Mouse (Mus musculus): ENCODE results near the gene Ripk4. TPM values are rescaled to one million over a fixed set of nuclear protein-coding genes. Genes with fewer than 3 reads are reported as not detected.
A peak's percentile ranks its signal among the peaks of the same experiment; 100 is the strongest.

Gene Ripk4
- polyA plus RNA-seq, 1 experiment = not detected

GRCm38 (mm10) chr16:97778353-97779025, 14.9 kb upstream of the Ripk4 start:
- TF ChIP-seq GATA1 (IDR thresholded peaks at IDR 0.05; ENCODE audit: borderline replicate concordance, low read length) (no peak), FLI1 (IDR thresholded peaks at IDR 0.05; ENCODE audit: low read length) (no peak)
- H3K4me1 ChIP-seq = peaks cover 5% of the 10 kb centered on the region
- peak overlapping the region; percentile 85 for H3K4me3 ChIP-seq (replicated peaks)
- no peaks in the 10 kb centered on the region for H3K36me3 ChIP-seq (replicated peaks; ENCODE audit: low read length)
- no peaks in the 10 kb centered on the region for H3K9me3 ChIP-seq
- H3K27me3 ChIP-seq (replicated peaks) = peaks cover 13% of the 10 kb centered on the region

GRCm38 (mm10) chr16:97766501-97766900, 2.9 kb upstream of the Ripk4 start:
- no peak for TF ChIP-seq FLI1 (IDR thresholded peaks at IDR 0.05; ENCODE audit: low read length)
- TF ChIP-seq GATA1 (IDR thresholded peaks at IDR 0.05; ENCODE audit: borderline replicate concordance, low read length) = no peak
- H3K36me3 ChIP-seq (replicated peaks; ENCODE audit: low read length) = no peaks in the 10 kb centered on the region
- H3K4me3 ChIP-seq (replicated peaks) = no peak overlapping the region
- peaks cover 77% of the 10 kb centered on the region for H3K27me3 ChIP-seq (replicated peaks)
- peaks cover 14% of the 10 kb centered on the region for H3K4me1 ChIP-seq
- no peaks in the 10 kb centered on the region; the same call in 1 of the 2 replicates for H3K9me3 ChIP-seq

- Histone ChIP-seq H3K4me3 (replicated peaks) (no peak overlapping the region), H3K9me3 (no peaks in the 10 kb centered on the region; the same call in 1 of the 2 replicates), H3K27me3 (replicated peaks) (peaks cover 85% of the 10 kb centered on the region), H3K4me1 (peaks cover 14% of the 10 kb centered on the region), H3K36me3 (replicated peaks; ENCODE audit: low read length) (no peaks in the 10 kb centered on the region)
- TF ChIP-seq GATA1 (IDR thresholded peaks at IDR 0.05; ENCODE audit: borderline replicate concordance, low read length) (no peak), FLI1 (IDR thresholded peaks at IDR 0.05; ENCODE audit: low read length) (no peak)
Measured at GRCm38 (mm10) chr16:97764626-97765025, 1.0 kb upstream of the Ripk4 start.

GRCm38 (mm10) chr16:97763990-97764340, 378 bp upstream of the Ripk4 start:
- no peak for TF ChIP-seq FLI1 (IDR thresholded peaks at IDR 0.05; ENCODE audit: low read length)
- TF ChIP-seq GATA1 (IDR thresholded peaks at IDR 0.05; ENCODE audit: borderline replicate concordance, low read length) = no peak
- peak overlapping the region; percentile 88 for H3K4me3 ChIP-seq (replicated peaks)
- no peaks in the 10 kb centered on the region for H3K36me3 ChIP-seq (replicated peaks; ENCODE audit: low read length)
- peaks cover 14% of the 10 kb centered on the region for H3K4me1 ChIP-seq
- H3K9me3 ChIP-seq = no peaks in the 10 kb centered on the region; the same call in 1 of the 2 replicates
- H3K27me3 ChIP-seq (replicated peaks) = peaks cover 85% of the 10 kb centered on the region

- H3K27me3 ChIP-seq (replicated peaks) = peaks cover 93% of the 10 kb centered on the region
- H3K4me3 ChIP-seq (replicated peaks) = no peak overlapping the region
- no peaks in the 10 kb centered on the region; the same call in 1 of the 2 replicates for H3K9me3 ChIP-seq
- H3K4me1 ChIP-seq = peaks cover 14% of the 10 kb centered on the region
- TF ChIP-seq GATA1 (IDR thresholded peaks at IDR 0.05; ENCODE audit: borderline replicate concordance, low read length) (no peak), FLI1 (IDR thresholded peaks at IDR 0.05; ENCODE audit: low read length) (no peak)
- no peaks in the 10 kb centered on the region for H3K36me3 ChIP-seq (replicated peaks; ENCODE audit: low read length)
Measured at GRCm38 (mm10) chr16:97761782-97762181, 1.8 kb downstream of the Ripk4 start.

GRCm38 (mm10) chr16:97759681-97760080, 3.9 kb downstream of the Ripk4 start:
- peaks cover 22% of the 10 kb centered on the region for H3K4me1 ChIP-seq
- peaks cover 83% of the 10 kb centered on the region for H3K27me3 ChIP-seq (replicated peaks)
- no peaks in the 10 kb centered on the region; the same call in 1 of the 2 replicates for H3K9me3 ChIP-seq
- TF ChIP-seq GATA1 (IDR thresholded peaks at IDR 0.05; ENCODE audit: borderline replicate concordance, low read length) = no peak
- no peak for TF ChIP-seq FLI1 (IDR thresholded peaks at IDR 0.05; ENCODE audit: low read length)
- no peak overlapping the region for H3K4me3 ChIP-seq (replicated peaks)
- H3K36me3 ChIP-seq (replicated peaks; ENCODE audit: low read length) = no peaks in the 10 kb centered on the region

GRCm38 (mm10) chr16:97758288-97758687, 5.3 kb downstream of the Ripk4 start:
- TF ChIP-seq GATA1 (IDR thresholded peaks at IDR 0.05; ENCODE audit: borderline replicate concordance, low read length) (no peak), FLI1 (IDR thresholded peaks at IDR 0.05; ENCODE audit: low read length) (no peak)
- no peak overlapping the region for H3K4me3 ChIP-seq (replicated peaks)
- H3K4me1 ChIP-seq = peaks cover 14% of the 10 kb centered on the region
- H3K9me3 ChIP-seq = no peaks in the 10 kb centered on the region; the same call in 1 of the 2 replicates
- H3K27me3 ChIP-seq (replicated peaks) = peaks cover 81% of the 10 kb centered on the region
- no peaks in the 10 kb centered on the region for H3K36me3 ChIP-seq (replicated peaks; ENCODE audit: low read length)

- H3K9me3 ChIP-seq = 0 out of 2 replicates have a peak, but pooled peaks cover under 1% of the 10 kb centered on the region
- TF ChIP-seq GATA1 (IDR thresholded peaks at IDR 0.05; ENCODE audit: borderline replicate concordance, low read length) (no peak), FLI1 (IDR thresholded peaks at IDR 0.05; ENCODE audit: low read length) (no peak)
- peaks cover 80% of the 10 kb centered on the region for H3K27me3 ChIP-seq (replicated peaks)
- H3K4me1 ChIP-seq = peaks cover 26% of the 10 kb centered on the region
- no peaks in the 10 kb centered on the region for H3K36me3 ChIP-seq (replicated peaks; ENCODE audit: low read length)
- H3K4me3 ChIP-seq (replicated peaks) = no peak overlapping the region
Measured at GRCm38 (mm10) chr16:97756460-97756859, 7.1 kb downstream of the Ripk4 start.

- no peak overlapping the region for H3K4me3 ChIP-seq (replicated peaks)
Measured at GRCm38 (mm10) chr16:97752316-97752941, 11.2 kb downstream of the Ripk4 start.

GRCm38 (mm10) chr16:97751884-97752283, 11.7 kb downstream of the Ripk4 start:
- no peak overlapping the region for H3K4me3 ChIP-seq (replicated peaks)
- no peak for TF ChIP-seq FLI1 (IDR thresholded peaks at IDR 0.05; ENCODE audit: low read length)
- no peak for TF ChIP-seq GATA1 (IDR thresholded peaks at IDR 0.05; ENCODE audit: borderline replicate concordance, low read length)
- H3K36me3 ChIP-seq (replicated peaks; ENCODE audit: low read length) = no peaks in the 10 kb centered on the region
- peaks cover 66% of the 10 kb centered on the region for H3K27me3 ChIP-seq (replicated peaks)
- peaks cover 4% of the 10 kb centered on the region; the same call in 1 of the 2 replicates for H3K9me3 ChIP-seq
- H3K4me1 ChIP-seq = peaks cover 26% of the 10 kb centered on the region

More at GRCm38 (mm10) chr16:97752316-97752941, 11.2 kb downstream of the Ripk4 start:
- Histone ChIP-seq H3K27me3 (replicated peaks) (peaks cover 67% of the 10 kb centered on the region), H3K4me1 (peaks cover 26% of the 10 kb centered on the region), H3K9me3 (peaks cover 4% of the 10 kb centered on the region; the same call in 1 of the 2 replicates), H3K36me3 (replicated peaks; ENCODE audit: low read length) (no peaks in the 10 kb centered on the region)
- TF ChIP-seq GATA1 (IDR thresholded peaks at IDR 0.05; ENCODE audit: borderline replicate concordance, low read length) (no peak), FLI1 (IDR thresholded peaks at IDR 0.05; ENCODE audit: low read length) (no peak)

All from megakaryocyte, embryonic 14.5 days (primary cell).